Mouse (Mus musculus): ENCODE measurements around the gene Spi1.

DNA sequence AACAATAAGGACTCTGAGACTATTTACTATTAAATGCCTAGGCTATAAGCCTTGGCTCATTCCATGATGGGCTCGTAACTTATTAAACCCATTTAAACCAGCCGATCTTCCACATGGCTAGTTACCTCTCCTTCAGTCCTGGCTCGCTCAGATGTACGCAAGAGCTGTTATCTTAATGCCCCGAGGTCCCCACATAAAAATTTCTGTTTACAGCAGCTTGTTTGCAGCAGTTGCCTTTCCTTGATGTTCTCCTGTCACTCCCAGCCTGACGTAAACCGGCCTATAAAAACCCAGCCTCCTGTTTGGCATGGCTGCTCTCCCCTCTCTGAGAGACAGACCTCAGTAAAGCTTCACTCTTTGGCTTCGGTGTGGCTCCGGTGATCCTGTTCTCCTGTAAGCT is 34.8 kb upstream of the Spi1 start:
- TF ChIP-seq POLR2A (IDR thresholded peaks at IDR 0.05; ENCODE audit: low read depth, low read length) (no peak), CTCF (conservative IDR thresholded peaks at IDR 0.05; ENCODE audit: insufficient read depth, insufficient read length, low read depth, low read length) (no peak)
